Mouse (Mus musculus): ENCODE measurements around the gene Eml6. TPM values are rescaled to one million over a fixed set of nuclear protein-coding genes. Genes with fewer than 3 reads are reported as not detected.
A peak's percentile ranks its signal among the peaks of the same experiment; 100 is the strongest.

Gene Eml6
- polyA plus RNA-seq, 1 experiment from 2014 or later, result 0.48 TPM

DNA sequence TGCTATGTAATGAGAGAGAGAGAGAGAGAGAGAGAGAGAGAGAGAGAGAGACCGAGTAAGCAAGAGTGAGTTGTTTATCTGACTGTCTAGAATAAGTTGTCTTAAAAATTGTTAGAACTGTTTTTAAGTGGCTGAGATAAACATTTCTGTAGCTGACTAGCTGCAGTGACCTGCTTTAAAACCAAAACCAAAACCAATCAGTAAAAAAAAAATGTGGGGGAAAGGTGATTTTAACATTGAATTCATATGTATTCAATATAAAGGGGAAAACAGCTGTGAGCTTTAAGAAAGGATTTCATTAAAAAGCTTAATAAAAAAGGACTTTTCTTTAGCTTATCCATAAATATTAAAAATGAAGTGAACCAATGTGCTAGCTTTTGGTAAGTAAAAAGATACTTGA lies 306.2 kb downstream of the Eml6 start:
- WGBS, result 91% methylated on average over 1 of the region's 1 CpGs
- Histone ChIP-seq H3K36me3 (peaks cover 5% of the 10 kb centered on the region; the same call in 1 of the 2 replicates), H3K9me3 (replicated peaks) (no peaks in the 10 kb centered on the region), H3K27ac (replicated peaks) (no peak overlapping the region), H3K27me3 (ENCODE audit: low read depth, poor library complexity, severe bottlenecking) (no peaks in the 10 kb centered on the region), H3K4me1 (peaks cover 5% of the 10 kb centered on the region; the same call in 1 of the 2 replicates), H3K4me3 (no peak overlapping the region)
- DNase-seq (ENCODE audit: low spot score), result no peak

DNA sequence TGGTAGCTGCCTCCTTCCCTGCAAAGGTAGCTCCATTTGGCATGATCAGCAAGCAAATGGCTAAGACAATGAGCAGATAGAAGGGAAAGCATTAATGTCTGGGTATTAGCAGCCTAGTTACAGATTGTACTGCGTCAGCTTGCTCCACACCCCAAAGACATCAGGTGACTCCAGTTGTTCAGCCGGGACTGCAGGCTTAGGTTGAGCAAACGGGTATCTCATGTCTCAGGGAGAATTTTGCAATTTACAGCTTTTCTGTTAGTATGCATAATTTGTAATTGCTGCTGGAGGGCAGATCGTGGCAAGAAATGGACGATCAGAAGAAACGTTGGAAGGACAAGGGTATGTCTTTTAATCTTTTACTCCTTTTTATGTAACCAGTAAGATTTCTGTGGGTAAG lies 307.3 kb downstream of the Eml6 start:
- no peak overlapping the region for H3K4me3 ChIP-seq
- no peaks in the 10 kb centered on the region for H3K27me3 ChIP-seq (ENCODE audit: low read depth, poor library complexity, severe bottlenecking)
- no peaks in the 10 kb centered on the region for H3K9me3 ChIP-seq (replicated peaks)
- H3K4me1 ChIP-seq, result peaks cover 5% of the 10 kb centered on the region; the same call in 1 of the 2 replicates
- H3K27ac ChIP-seq (replicated peaks), result no peak overlapping the region
- no peak for DNase-seq (ENCODE audit: low spot score)
- peaks cover 10% of the 10 kb centered on the region for H3K36me3 ChIP-seq
- 86% methylated on average over 6 of the region's 6 CpGs for WGBS

DNA sequence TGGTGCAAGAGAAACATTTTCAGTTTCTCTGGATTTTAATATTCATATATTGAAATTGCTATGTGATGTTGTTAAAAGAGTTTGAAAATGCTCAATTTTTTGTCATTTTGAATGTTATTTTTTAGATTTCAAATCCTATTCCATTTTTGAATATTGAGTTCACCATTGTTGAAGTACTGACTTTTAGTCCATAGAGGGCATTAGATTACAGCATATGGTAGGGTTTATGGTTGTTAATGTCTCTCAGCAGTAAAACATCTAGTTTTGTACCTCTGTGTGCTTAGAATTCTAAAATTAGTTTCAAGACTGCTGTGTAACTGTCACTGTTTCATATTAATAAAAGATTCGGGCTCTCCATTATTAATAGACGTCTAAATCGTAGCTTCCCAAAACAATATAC lies 310.3 kb downstream of the Eml6 start:
- no peak for DNase-seq (ENCODE audit: low spot score)
- H3K9me3 ChIP-seq (replicated peaks), result no peaks in the 10 kb centered on the region
- no peak overlapping the region for H3K4me3 ChIP-seq
- peaks cover 36% of the 10 kb centered on the region for H3K36me3 ChIP-seq
- WGBS, result 93% methylated on average over 3 of the region's 3 CpGs
- H3K4me1 ChIP-seq, result peaks cover 5% of the 10 kb centered on the region; the same call in 1 of the 2 replicates
- H3K27ac ChIP-seq (replicated peaks), result no peak overlapping the region
- H3K27me3 ChIP-seq (ENCODE audit: low read depth, poor library complexity, severe bottlenecking), result no peaks in the 10 kb centered on the region

DNA sequence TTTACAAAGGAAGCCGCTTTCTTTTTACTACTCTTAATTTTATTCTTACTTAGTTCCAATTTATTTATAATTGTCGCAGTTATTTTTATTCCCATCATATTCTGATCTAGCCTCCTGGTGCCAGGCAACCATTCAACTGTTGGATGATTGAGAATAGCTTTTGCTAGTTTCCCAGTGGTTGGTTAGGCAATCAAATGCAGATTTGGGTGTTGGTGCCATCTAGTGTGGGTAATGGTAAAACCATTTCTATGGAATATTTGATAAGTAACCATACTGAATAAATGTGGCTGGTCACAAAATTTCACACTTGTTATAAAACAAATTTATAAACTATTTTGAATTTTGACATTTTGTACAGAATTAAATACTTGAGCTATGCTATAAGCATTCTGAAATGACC lies 311.0 kb downstream of the Eml6 start:
- peaks cover 42% of the 10 kb centered on the region for H3K36me3 ChIP-seq
- no peaks in the 10 kb centered on the region for H3K27me3 ChIP-seq (ENCODE audit: low read depth, poor library complexity, severe bottlenecking)
- DNase-seq (ENCODE audit: low spot score), result no peak
- no peak overlapping the region for H3K4me3 ChIP-seq
- H3K9me3 ChIP-seq (replicated peaks), result no peaks in the 10 kb centered on the region
- peaks cover 5% of the 10 kb centered on the region; the same call in 1 of the 2 replicates for H3K4me1 ChIP-seq
- 93% methylated on average over 2 of the region's 2 CpGs for WGBS
- no peak overlapping the region for H3K27ac ChIP-seq (replicated peaks)

DNA sequence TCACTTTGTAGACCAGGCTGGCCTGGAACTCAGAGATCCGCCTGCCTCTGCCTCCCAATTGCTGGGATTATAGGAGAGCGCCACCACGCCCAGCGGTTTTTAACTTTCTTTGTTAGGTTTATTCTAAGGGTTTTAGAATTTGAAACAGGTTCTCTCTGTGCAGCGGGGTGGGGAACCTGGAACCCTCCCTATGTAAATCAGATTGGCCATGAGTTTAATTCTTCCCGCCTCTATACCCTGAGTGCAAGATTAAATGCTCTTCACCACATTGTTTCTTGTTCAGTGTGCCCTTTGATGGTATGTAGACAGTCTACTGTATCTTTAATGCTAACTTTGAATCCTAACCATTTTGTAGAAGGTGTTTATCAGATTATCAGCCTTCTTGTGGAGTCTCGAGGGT lies 311.7 kb downstream of the Eml6 start:
- no peaks in the 10 kb centered on the region for H3K27me3 ChIP-seq (ENCODE audit: low read depth, poor library complexity, severe bottlenecking)
- peaks cover 46% of the 10 kb centered on the region for H3K36me3 ChIP-seq
- H3K4me3 ChIP-seq, result no peak overlapping the region
- no peaks in the 10 kb centered on the region for H3K9me3 ChIP-seq (replicated peaks)
- H3K4me1 ChIP-seq, result peaks cover 5% of the 10 kb centered on the region; the same call in 1 of the 2 replicates
- 92% methylated on average over 7 of the region's 7 CpGs for WGBS
- H3K27ac ChIP-seq (replicated peaks), result no peak overlapping the region
- no peak for DNase-seq (ENCODE audit: low spot score)

DNA sequence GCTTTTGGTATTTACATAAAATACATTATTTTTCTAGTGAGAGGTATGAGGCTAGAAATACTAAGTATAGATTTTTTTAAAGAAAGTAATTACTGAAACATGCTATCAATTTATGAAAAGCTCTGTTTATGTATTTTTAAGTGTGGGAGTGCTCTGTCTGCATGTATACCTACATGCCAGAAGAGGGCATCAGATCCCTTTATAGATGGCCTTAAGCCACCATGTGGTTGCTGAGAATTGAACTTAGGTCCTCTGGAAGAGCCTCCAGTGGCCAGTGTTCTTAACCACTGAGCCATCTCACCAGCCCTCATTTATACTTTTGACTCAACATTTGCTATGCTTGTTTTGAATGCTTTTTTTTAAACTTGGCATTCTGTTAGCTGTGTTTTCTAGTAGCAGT lies 316.3 kb downstream of the Eml6 start:
- H3K4me3 ChIP-seq, result no peak overlapping the region
- no peaks in the 10 kb centered on the region for H3K9me3 ChIP-seq (replicated peaks)
- H3K4me1 ChIP-seq, result no peaks in the 10 kb centered on the region
- no peak overlapping the region for H3K27ac ChIP-seq (replicated peaks)
- DNase-seq (ENCODE audit: low spot score), result no peak
- no peaks in the 10 kb centered on the region for H3K27me3 ChIP-seq (ENCODE audit: low read depth, poor library complexity, severe bottlenecking)
- H3K36me3 ChIP-seq, result peaks cover 77% of the 10 kb centered on the region

DNA sequence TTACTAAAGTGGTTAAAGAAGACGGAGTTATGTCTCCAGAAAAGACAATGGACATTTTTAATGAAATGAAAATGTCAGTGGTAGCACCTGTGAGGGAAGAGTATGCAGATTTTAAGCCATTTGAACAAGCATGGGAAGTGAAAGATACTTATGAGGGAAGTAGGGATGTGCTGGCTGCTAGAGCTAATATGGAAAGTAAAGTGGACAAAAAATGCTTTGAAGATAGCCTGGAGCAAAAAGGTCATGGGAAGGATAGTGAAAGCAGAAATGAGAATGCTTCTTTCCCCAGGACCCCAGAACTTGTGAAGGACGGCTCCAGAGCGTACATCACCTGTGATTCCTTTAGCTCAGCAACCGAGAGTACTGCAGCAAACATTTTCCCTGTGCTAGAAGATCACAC lies 319.0 kb downstream of the Eml6 start:
- Histone ChIP-seq H3K27me3 (ENCODE audit: low read depth, poor library complexity, severe bottlenecking) (no peaks in the 10 kb centered on the region), H3K27ac (replicated peaks) (no peak overlapping the region), H3K4me3 (no peak overlapping the region), H3K36me3 (peaks cover 62% of the 10 kb centered on the region), H3K4me1 (no peaks in the 10 kb centered on the region), H3K9me3 (replicated peaks) (no peaks in the 10 kb centered on the region)
- DNase-seq (ENCODE audit: low spot score), result no peak
- 91% methylated on average over 4 of the region's 4 CpGs for WGBS

DNA sequence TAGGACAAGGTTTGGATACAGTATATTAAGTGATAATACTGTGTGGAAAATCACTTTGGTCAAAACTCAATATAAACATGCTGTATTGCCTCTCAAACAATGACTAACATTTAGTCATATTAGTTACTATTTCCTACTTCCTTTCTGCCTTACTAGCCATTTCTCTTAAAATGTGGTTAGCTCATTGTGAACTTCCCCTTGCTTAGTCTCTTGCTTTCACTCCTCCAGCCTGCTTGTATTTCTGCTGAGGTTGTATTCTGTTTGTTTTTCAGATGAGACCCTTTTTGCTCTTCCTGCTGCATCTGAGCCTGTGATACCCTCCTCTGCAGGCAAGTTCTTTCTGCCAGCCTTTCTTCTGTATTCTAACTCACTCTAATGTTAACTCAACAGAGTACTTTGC lies 320.6 kb downstream of the Eml6 start:
- Histone ChIP-seq H3K4me3 (no peak overlapping the region), H3K27ac (replicated peaks) (no peak overlapping the region), H3K36me3 (peaks cover 48% of the 10 kb centered on the region), H3K9me3 (replicated peaks) (no peaks in the 10 kb centered on the region), H3K4me1 (no peaks in the 10 kb centered on the region), H3K27me3 (ENCODE audit: low read depth, poor library complexity, severe bottlenecking) (no peaks in the 10 kb centered on the region)
- DNase-seq (ENCODE audit: low spot score), result no peak

DNA sequence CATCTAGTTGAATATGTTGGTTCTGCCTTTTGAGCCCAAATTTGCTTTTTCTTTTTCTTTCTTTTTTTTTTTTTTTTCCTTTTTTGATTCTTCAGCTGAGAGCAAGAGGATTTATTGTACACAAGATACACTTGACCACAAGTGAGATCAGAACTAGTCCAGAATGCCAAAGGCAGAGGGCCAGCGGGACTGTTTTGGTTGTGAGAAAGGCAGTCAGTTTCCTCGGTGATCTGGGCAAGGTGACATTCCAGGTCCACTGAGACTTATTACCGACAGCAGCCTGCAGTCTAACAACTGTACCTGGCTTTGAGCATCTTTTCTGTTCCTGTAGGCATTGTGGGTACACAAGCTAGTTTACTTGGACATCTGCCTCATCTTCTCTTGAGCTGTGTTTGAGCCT lies 323.1 kb downstream of the Eml6 start:
- Histone ChIP-seq H3K27me3 (ENCODE audit: low read depth, poor library complexity, severe bottlenecking) (no peaks in the 10 kb centered on the region), H3K27ac (replicated peaks) (no peak overlapping the region), H3K4me1 (no peaks in the 10 kb centered on the region), H3K9me3 (replicated peaks) (no peaks in the 10 kb centered on the region), H3K36me3 (peaks cover 31% of the 10 kb centered on the region), H3K4me3 (no peak overlapping the region)
- WGBS, result 95% methylated on average over 3 of the region's 3 CpGs
- no peak for DNase-seq (ENCODE audit: low spot score)

DNA sequence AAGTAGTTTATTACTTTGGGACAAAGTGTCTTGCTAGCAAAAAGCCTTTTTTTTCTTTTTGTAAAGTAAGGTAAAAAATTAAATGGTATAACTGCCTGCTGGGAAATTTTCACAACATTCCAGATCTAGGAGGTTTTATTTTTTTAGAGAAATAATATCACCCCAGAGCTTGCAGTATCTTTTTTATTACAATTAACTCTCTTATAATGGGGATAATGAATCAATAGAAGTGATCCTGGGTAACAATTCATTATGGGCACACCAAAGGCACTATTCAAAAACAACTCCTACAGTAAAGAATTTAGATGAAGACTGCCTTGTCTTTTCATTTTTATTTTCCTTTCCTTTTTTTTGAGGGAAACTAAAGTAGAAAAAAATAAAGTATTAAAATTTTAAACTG lies 331.1 kb downstream of the Eml6 start:
- Histone ChIP-seq H3K36me3 (peaks cover 25% of the 10 kb centered on the region), H3K4me3 (peak overlapping the region; percentile 98), H3K4me1 (peaks cover 14% of the 10 kb centered on the region), H3K9me3 (replicated peaks) (no peaks in the 10 kb centered on the region), H3K27ac (replicated peaks) (no peak overlapping the region), H3K27me3 (ENCODE audit: low read depth, poor library complexity, severe bottlenecking) (no peaks in the 10 kb centered on the region)
- no peak for DNase-seq (ENCODE audit: low spot score)

DNA sequence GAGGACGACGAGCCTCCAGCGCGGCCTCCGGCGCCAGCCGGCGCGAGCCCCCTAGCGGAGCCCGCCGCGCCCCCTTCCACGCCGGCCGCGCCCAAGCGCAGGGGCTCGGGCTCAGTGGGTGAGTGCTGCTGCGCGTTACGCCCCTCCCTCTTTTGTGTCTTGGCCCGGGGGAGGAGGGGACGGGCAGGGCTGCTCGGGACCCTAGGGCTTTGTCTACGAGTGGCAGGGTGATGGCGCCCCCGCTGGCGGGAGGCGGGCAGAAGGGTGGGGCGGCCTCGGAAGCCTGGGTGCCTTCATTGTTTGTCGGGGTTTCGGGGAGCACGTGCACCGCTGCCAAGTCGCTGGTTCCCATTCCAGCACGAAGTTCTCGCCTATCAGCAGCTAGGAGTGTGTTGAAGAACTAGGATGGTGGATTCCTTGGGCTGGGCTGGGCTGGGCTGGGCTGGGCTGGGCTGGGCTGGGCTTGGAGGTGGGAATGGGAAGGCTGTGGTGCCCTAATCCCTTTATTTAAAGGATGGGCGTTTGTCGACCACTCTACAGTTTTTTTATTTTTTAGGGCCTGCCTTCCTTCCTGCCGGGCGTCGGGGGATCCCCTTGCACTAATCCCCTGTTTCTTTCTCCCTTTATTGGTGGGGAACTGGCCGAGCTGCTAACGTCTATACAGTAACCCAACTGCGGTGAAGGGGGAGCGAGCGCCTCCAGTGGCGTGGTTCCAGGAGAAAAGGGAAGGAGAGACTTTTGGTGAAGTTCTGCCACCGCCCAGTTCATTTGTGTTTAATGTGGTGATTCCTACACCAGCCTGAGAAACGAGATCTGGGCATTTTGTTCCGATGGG lies 332.0 kb downstream of the Eml6 start:
- peak; percentile 94 for DNase-seq (ENCODE audit: low spot score)
- Histone ChIP-seq H3K4me1 (peaks cover 14% of the 10 kb centered on the region), H3K27me3 (ENCODE audit: low read depth, poor library complexity, severe bottlenecking) (no peaks in the 10 kb centered on the region), H3K36me3 (peaks cover 25% of the 10 kb centered on the region), H3K4me3 (peak overlapping the region; percentile 98), H3K9me3 (replicated peaks) (no peaks in the 10 kb centered on the region), H3K27ac (replicated peaks) (peak overlapping the region; percentile 99)
- 0% methylated on average over 49 of the region's 53 CpGs for WGBS

Measured in midbrain, embryonic 10.5 days (tissue).